Mouse (Mus musculus) heart, embryonic 12.5 days (tissue): Measurements from ENCODE around the gene Fgd3. TPM values are rescaled to one million over a fixed set of nuclear protein-coding genes. Genes with fewer than 3 reads are reported as not detected.
A peak's percentile ranks its signal among the peaks of the same experiment; 100 is the strongest.

ENCODE experiments used
- ATAC-seq: fragments of 200-750 bp; cut with Nextera tagmentation; 2 replicates; pipeline ENCODE4 v1.8.0; 2017; ENCODE audit warnings: moderate TSS enrichment, moderate library complexity; ENCODE audit not compliant: insufficient number of reproducible peaks, low FRiP score
- H3K27ac ChIP-seq: fragments of 300-500 bp; sonication (generic); 2 replicates; pipeline ENCODE4 v1.5.1; 2016; ENCODE audit warnings: mild to moderate bottlenecking, moderate library complexity; ENCODE audit not compliant: poor library complexity, severe bottlenecking
- H3K27me3 ChIP-seq: fragments of 300-500 bp; sonication (generic); replicated peaks from 2 replicates; pipeline ENCODE4 v1.6.1; 2016; ENCODE audit warnings: mild to moderate bottlenecking, moderate library complexity
- H3K36me3 ChIP-seq: fragments of 300-500 bp; sonication (generic); 2 replicates; pipeline ENCODE4 v1.6.1; 2016; ENCODE audit warnings: mild to moderate bottlenecking, moderate library complexity
- H3K4me1 ChIP-seq: fragments of 300-500 bp; sonication (generic); replicated peaks from 2 replicates; pipeline ENCODE4 v1.6.1; 2016; ENCODE audit warnings: mild to moderate bottlenecking
- H3K4me2 ChIP-seq: fragments of 300-500 bp; sonication (generic); 2 replicates; pipeline ENCODE4 v1.6.1; 2016; ENCODE audit warnings: mild to moderate bottlenecking, moderate library complexity
- H3K4me3 ChIP-seq: fragments of 300-500 bp; sonication (generic); 2 replicates; pipeline ENCODE4 v1.5.1; 2016; ENCODE audit warnings: mild to moderate bottlenecking
- H3K9ac ChIP-seq: fragments of 300-500 bp; sonication (generic); 2 replicates; pipeline ENCODE4 v1.6.1; 2016; ENCODE audit warnings: mild to moderate bottlenecking, moderate library complexity
- H3K9me3 ChIP-seq: fragments of 300-500 bp; sonication (generic); replicated peaks from 2 replicates; pipeline ENCODE4 v1.6.1; 2016; ENCODE audit warnings: mild to moderate bottlenecking, moderate library complexity
- WGBS: fragments of 180-500 bp; shearing (Covaris S2); methylation state at CpG from one replicate; pipeline ENCODE4 v1.1.7; 2016; 5-methylcytosine and 5-hydroxymethylcytosine counted together
- polyA plus RNA-seq: library from polyadenylated mRNA; unstranded; fragments of >200 nt; fragmentation: Nextera tagmentation; extraction: Ambion mirVana; gene quantifications from 2 replicates; pipeline ENCODE4 v1.2.1, GENCODE M21; 2016

Fgd3 gene
- polyA plus RNA-seq, result 0.13 and 0.15 TPM in 2 replicates

DNA sequence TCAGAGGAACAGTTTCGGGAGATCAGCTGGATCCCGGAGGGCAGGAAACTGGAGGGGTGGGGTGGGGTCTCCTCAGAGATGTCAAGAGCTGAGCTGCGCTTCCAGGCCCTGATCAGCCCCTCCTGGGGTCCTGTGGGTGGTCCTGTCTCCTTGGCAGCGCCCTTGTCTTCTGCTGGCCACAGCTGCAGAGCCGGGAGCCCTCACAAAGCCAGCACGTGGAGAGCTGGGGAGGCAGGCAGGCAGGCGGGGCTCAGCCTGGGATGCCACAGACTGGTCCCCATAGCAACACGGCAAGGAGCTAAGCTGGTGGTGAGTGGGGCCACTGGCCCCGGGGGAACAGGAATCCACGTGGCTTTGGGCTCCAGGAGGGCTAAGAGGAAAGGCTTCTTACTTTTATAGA, at the start of gene Fgd3:
TSS of gene Fgd3 (minus strand) at position 272 of the 400 bp plus-strand sequence.
- H3K9me3 ChIP-seq, result no peaks in the 10 kb centered on the region
- peak within 1 kb of the TSS; percentile 56; the same call in 1 of the 2 replicates for H3K9ac ChIP-seq
- peak; percentile 67 for ATAC-seq
- H3K4me3 ChIP-seq, result peak within 1 kb of the TSS; percentile 29
- no peaks in the 10 kb centered on the region for H3K27me3 ChIP-seq
- H3K27ac ChIP-seq, result no peak within 1 kb of the TSS
- 5% methylated on average over 10 of the region's 10 CpGs for WGBS
- H3K4me2 ChIP-seq, result peak within 1 kb of the TSS; percentile 67
- no peaks in the 10 kb centered on the region for H3K36me3 ChIP-seq
- H3K4me1 ChIP-seq, result peaks cover 12% of the 10 kb centered on the region

DNA sequence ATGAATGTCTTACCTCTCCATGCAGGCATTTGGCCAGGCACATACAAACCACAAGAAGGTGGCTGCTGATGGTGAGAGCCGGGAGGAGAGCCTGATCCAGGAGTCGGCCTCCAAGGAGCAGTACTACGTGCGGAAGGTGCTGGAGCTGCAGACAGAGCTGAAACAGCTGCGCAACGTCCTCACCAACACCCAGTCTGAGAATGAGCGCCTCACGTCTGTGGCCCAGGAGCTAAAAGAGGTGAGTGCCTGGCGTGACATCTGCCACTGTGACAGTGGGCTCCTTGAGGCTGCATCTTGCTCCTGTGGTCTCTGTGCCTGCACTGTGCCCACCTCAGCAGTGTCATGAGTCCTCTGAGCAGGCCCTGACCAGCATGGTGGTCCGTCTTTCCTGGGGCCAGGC, 49.3 kb upstream of the Fgd3 start:
- Histone ChIP-seq H3K4me2 (no peak overlapping the region), H3K27me3 (no peaks in the 10 kb centered on the region), H3K4me1 (peaks cover 74% of the 10 kb centered on the region), H3K36me3 (peaks cover 29% of the 10 kb centered on the region), H3K4me3 (no peak overlapping the region), H3K27ac (peak overlapping the region; percentile 8; the same call in 1 of the 2 replicates), H3K9me3 (no peaks in the 10 kb centered on the region), H3K9ac (no peak overlapping the region)
- 91% methylated on average over 10 of the region's 10 CpGs for WGBS
- ATAC-seq, result no peak

DNA sequence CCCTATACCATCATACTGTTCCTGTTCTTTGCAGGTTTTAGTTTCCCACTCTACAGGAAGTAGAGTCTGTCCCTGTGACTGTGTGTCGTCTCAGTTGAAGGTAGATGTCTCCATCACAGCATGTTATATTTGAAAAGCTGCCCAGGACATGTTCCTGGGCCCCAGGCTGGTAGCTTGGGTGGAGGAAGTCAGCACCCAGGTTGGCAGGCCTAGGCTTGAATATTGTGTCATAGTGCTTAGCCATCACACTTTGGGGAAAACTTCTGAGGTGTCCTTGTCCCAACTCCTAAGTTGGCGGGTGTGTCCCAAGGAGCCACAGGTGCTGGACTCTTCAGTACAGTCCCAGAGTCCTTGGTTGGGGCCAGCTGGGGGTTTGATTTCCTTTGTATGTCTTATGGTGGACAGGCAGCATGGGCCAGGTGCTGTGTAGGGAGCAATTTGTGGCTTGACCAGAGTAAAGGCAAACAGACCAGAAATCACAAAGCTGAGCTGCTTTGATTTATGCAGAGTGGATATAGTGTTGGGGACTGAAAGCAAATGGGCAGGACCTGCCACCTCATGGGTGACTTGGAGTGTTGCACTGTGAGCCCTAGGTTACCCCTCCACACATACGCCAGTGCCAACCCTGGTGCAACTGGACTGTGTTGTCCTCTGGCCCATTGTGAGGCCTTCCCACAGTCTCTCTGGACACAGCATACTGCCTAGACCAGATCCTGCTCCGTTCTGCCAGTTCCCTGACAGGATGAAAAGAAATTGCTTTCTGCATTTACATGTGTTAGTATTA, 47.7 kb upstream of the Fgd3 start:
- peaks cover 21% of the 10 kb centered on the region for H3K36me3 ChIP-seq
- H3K4me2 ChIP-seq, result no peak overlapping the region
- no peak for ATAC-seq
- no peaks in the 10 kb centered on the region for H3K27me3 ChIP-seq
- no peak overlapping the region for H3K4me3 ChIP-seq
- H3K27ac ChIP-seq, result peak overlapping the region; percentile 11; the same call in 1 of the 2 replicates
- no peaks in the 10 kb centered on the region for H3K9me3 ChIP-seq
- H3K9ac ChIP-seq, result no peak overlapping the region
- WGBS, result 80% methylated on average over 4 of the region's 4 CpGs
- peaks cover 82% of the 10 kb centered on the region for H3K4me1 ChIP-seq

DNA sequence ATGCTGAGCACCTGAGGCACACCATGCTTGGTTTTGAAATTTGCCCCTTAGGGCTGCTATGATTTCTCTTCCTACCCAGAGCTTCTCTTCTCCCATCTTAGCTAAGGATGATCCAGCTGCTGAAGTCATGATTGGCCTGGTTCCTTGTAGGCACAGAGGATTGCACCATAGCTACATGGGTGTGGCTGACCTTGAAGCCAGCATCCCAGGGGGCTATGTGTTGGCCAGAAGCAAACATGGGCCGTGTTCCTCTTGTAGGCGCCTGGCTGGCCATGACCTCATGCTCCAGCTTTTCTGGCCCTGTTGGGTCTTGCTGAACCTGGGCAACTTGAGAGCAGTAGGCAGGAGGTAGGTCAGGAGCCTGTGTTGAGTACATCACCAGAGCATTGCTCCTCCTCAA, 44.6 kb upstream of the Fgd3 start:
- H3K4me1 ChIP-seq, result peaks cover 77% of the 10 kb centered on the region
- no peak for ATAC-seq
- no peak overlapping the region for H3K9ac ChIP-seq
- no peak overlapping the region for H3K4me2 ChIP-seq
- H3K4me3 ChIP-seq, result no peak overlapping the region
- WGBS, result 77% methylated on average over 2 of the region's 2 CpGs
- no peaks in the 10 kb centered on the region for H3K9me3 ChIP-seq
- peaks cover 8% of the 10 kb centered on the region for H3K36me3 ChIP-seq
- no peaks in the 10 kb centered on the region for H3K27me3 ChIP-seq
- no peak overlapping the region for H3K27ac ChIP-seq

DNA sequence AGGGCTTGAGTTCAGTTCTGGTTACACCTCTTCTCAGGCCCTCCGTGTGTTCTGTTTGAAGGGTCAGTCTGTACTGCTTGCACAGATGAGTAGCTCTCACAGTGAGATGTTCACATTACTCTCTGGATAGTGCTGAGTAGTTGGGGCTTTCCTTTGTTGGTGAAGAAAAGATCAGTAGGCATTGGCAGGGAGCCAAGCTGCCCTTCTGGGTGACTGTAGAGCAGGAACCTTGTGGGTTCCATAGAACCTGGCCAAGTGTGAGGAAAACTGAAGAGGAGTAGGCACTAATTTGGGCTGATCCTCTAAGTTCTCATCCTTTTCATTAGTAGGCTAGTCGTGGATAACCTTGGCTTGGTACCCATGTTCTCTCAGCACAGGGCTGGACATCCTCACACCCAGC, 42.7 kb upstream of the Fgd3 start:
- Histone ChIP-seq H3K27ac (peak overlapping the region; percentile 56), H3K9ac (0 out of 2 replicates have a peak overlapping the region, but pooled peaks have one; percentile 37), H3K4me1 (peaks cover 74% of the 10 kb centered on the region), H3K4me2 (no peak overlapping the region), H3K4me3 (no peak overlapping the region), H3K9me3 (no peaks in the 10 kb centered on the region), H3K27me3 (no peaks in the 10 kb centered on the region), H3K36me3 (peaks cover 8% of the 10 kb centered on the region)
- 79% methylated on average over 2 of the region's 2 CpGs for WGBS
- no peak for ATAC-seq

DNA sequence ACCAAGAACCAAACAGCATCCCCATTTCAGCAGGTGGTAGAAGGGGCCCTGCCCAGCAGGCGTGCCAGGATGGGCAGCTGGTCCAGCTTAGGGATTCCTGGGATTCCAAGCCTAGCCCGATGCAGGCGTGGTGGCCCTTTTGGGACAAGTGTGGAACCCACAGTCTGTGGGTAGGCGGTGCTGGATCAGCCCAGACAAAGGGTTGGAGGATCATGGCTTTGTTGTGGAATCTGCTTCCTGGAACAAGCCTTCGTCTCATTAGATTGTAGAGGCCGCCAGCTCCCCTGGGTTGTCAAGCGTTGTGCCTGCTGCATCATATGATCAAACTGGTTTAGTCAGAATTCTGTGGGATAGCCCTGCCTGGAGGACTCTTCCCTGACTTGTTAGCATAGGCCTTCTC, 42.3 kb upstream of the Fgd3 start:
- Histone ChIP-seq H3K4me3 (no peak overlapping the region), H3K9me3 (no peaks in the 10 kb centered on the region), H3K27me3 (no peaks in the 10 kb centered on the region), H3K4me1 (peaks cover 73% of the 10 kb centered on the region), H3K9ac (0 out of 2 replicates have a peak overlapping the region, but pooled peaks have one; percentile 37), H3K4me2 (0 out of 2 replicates have a peak overlapping the region, but pooled peaks have one; percentile 6), H3K27ac (peak overlapping the region; percentile 56), H3K36me3 (peaks cover 11% of the 10 kb centered on the region)
- 71% methylated on average over 7 of the region's 7 CpGs for WGBS
- no peak for ATAC-seq

DNA sequence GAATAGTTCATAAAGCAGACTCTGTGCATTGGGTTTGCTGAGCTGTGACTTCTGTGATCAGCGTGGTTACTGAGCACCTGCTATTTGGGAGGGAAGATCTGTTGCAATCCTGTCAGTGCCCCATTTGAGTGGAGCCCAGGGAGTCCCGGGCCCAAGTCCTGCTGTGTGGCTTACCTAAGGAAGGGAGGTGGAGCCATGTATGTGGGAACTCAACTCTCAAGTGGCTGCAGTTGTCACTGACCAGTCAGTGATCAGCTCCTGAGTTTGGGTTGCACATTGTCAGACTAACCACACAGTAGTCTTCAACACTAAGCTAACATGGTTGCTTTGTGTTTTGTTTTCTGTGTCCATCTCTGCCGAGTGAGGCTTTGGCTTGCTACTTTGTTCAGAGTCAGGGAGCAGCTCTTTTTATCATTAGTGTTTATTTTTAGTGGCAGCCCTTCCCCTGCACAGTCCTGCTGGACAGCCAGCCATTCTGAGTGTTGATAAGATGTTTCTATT, 40.8 kb upstream of the Fgd3 start:
- Histone ChIP-seq H3K4me2 (peak overlapping the region; percentile 58), H3K36me3 (peaks cover 25% of the 10 kb centered on the region), H3K9ac (peak overlapping the region; percentile 54), H3K9me3 (no peaks in the 10 kb centered on the region), H3K27ac (peak overlapping the region; percentile 95), H3K27me3 (no peaks in the 10 kb centered on the region), H3K4me1 (peaks cover 59% of the 10 kb centered on the region), H3K4me3 (peak overlapping the region; percentile 11; the same call in 1 of the 2 replicates)
- ATAC-seq, result peak; percentile 34; the same call in 1 of the 2 replicates
- 8% methylated on average over 3 of the region's 3 CpGs for WGBS

DNA sequence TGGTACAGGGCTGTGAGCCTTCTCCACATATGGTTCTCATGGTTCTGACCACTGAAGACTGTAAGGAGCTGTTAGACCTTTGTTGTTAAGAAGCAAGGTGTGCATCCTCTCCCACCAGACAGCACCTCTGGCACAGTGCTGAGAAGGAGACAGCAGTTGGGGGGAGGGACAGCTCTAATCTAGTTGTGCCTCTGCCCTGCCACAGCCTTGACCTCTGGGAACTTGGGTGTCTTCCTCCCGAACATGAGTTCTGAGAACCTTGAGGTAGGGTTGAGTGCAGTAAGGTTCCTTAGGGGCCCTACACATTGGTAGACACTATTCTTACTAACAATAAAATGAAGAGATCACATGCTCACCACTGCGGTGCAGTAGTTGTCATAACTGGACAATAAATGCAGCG, 38.1 kb upstream of the Fgd3 start:
- ATAC-seq, result no peak
- Histone ChIP-seq H3K4me1 (peaks cover 56% of the 10 kb centered on the region), H3K9me3 (no peaks in the 10 kb centered on the region), H3K27me3 (no peaks in the 10 kb centered on the region), H3K4me2 (no peak overlapping the region), H3K9ac (no peak overlapping the region), H3K27ac (no peak overlapping the region), H3K36me3 (peaks cover 26% of the 10 kb centered on the region), H3K4me3 (no peak overlapping the region)
- 87% methylated on average over 3 of the region's 3 CpGs for WGBS

DNA sequence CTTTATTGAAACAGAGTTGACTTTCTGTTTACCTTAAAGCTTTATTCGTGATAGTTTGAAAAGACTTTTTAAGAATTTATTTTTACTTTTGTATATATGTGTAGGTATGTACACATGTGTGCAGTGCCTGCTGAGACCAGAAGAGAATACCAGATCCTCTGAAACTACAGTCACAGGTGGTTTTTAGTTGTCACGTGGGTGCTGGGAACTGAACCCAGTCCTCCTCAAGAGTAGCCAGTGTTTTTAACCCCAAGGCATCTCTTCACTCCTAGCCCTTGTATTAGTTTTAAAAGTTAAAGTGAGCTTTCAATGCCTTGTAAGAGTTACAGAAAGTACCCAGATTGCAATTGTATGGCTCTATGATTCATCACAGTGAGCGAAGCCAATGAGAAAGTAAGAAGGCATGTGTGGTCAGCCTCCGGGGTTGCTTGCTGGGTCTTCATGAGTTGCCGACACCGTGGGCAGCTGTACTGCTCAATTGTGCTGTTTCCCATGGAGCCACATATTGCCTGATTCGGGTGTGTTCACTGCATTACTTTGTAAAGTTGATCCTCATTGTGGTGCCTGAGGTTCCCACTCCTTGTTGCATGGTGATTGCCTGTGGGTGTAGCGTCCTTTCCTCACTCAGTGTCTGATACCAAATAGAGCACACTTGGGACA, 37.4 kb upstream of the Fgd3 start:
- Histone ChIP-seq H3K9me3 (no peaks in the 10 kb centered on the region), H3K4me2 (no peak overlapping the region), H3K4me3 (no peak overlapping the region), H3K9ac (no peak overlapping the region), H3K4me1 (peaks cover 56% of the 10 kb centered on the region), H3K27ac (no peak overlapping the region), H3K36me3 (peaks cover 26% of the 10 kb centered on the region), H3K27me3 (no peaks in the 10 kb centered on the region)
- no peak for ATAC-seq
- 95% methylated on average over 8 of the region's 8 CpGs for WGBS

DNA sequence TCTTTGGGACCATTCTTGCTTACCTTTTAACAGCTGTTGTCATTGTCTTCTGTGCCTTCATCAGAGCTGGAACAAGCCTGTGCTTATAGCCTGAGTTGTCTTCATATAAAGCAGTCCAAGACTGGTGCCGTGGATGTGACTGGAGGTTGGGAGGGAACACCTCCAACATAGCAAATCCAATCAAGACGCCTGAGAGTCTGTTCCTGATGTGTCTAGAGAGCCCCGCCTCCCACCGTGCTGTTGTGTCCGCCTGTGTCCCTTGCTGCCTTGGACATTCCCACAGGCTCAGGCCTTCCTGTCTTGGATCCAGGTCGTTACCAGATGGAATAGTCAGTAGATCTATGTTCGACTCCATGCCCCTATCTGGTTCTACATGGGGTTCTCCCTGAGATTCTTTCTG, 36.0 kb upstream of the Fgd3 start:
- Histone ChIP-seq H3K9ac (no peak overlapping the region), H3K4me3 (no peak overlapping the region), H3K27me3 (no peaks in the 10 kb centered on the region), H3K27ac (0 out of 2 replicates have a peak overlapping the region, but pooled peaks have one; percentile 13), H3K9me3 (no peaks in the 10 kb centered on the region), H3K4me1 (peaks cover 54% of the 10 kb centered on the region), H3K4me2 (no peak overlapping the region), H3K36me3 (peaks cover 26% of the 10 kb centered on the region)
- 81% methylated on average over 7 of the region's 7 CpGs for WGBS
- no peak for ATAC-seq

DNA sequence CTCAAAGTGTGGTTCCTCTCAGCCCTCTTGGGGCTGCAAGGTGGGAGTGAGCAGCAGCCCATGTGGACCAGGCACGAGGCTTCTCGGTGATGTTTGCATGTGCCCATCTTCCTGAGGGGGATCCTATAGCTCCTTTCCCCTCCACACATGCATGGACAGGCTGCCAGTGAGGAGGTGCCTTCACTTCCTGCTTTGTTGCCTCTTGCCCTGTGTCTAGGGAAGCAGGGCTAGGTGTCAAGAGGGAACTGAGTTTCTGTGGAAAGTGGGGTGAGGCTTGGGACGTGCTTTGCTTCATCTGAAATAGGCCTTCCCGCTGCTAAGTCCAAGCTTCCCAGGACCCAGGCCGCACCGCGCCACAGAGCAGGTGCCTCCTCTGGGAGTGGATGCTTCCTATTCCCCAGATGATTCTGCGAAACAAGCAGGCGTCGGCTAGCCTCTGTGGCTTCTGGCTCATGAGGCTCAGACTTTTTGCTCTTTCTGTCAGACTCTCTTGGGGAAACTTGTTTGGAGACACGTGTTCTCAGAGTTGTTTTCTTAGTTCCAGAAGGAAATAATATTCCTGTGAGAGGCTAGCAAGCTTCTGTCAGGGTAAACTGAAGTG, 35.5 kb upstream of the Fgd3 start:
- ATAC-seq, result no peak
- Histone ChIP-seq H3K27ac (0 out of 2 replicates have a peak overlapping the region, but pooled peaks have one; percentile 13), H3K4me1 (peaks cover 54% of the 10 kb centered on the region), H3K4me3 (no peak overlapping the region), H3K4me2 (no peak overlapping the region), H3K9me3 (no peaks in the 10 kb centered on the region), H3K27me3 (no peaks in the 10 kb centered on the region), H3K9ac (no peak overlapping the region), H3K36me3 (peaks cover 26% of the 10 kb centered on the region)
- 83% methylated on average over 11 of the region's 11 CpGs for WGBS
